Mouse (Mus musculus) natural killer cell, adult 2 months (primary cell): ENCODE data around the gene Slc22a18.
A peak's percentile ranks its signal among the peaks of the same experiment; 100 is the strongest.

Experiments
- DNase-seq, 2 experiments: peaks; one replicate each; pipeline ENCODE4 v3.0.0; 2022; ENCODE audit warnings: low spot score in 2 of 2

Slc22a18 gene

DNA sequence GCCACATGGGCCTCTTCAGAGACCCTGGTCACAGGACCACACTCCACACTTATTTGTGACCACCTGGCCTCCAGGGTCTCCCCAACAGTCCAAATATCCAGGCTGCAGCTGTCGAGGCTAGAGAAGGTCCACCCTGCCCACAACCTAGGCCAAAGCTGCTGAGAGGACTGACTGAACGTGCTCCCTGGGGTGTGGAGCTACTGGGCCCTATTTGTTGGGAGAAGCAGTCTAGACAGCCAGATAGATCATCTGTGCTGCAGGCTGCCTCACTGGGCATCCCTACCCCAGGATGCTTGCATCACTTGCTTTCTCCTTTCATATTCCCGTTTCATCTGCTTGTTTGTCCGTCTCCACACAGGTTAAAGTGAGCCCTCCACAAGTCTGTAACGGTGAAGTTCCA, 11.0 kb upstream of the Slc22a18 start:
- no peak for DNase-seq

DNA sequence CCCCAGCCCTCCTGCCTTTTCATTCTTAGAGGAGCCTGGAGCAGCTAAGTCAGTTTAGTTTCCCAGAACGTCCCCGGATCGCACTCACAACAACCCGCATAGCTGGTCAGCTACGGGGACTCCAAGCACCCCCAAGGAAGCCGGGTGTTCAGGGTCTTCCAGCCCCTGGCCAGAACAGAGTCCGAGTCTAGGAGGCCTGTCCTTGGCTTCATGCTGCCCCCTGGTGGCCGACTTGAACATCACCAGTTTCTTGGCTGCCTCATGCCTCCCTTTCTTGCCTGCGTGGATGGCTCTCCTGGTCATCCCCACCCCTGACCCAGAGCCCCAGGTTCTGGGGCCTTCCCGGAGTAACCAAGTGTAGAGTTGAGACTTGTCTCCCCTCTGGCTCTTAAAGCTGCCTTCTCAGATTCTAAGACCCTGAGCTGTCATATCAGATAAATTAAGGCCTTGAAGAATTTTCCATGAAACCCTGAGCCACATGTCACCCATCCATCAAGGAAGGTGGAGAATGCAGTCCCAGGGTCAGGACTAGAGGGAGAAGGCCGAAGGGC, 9.6 kb upstream of the Slc22a18 start:
- peak; percentile 49 to 68 for DNase-seq

DNA sequence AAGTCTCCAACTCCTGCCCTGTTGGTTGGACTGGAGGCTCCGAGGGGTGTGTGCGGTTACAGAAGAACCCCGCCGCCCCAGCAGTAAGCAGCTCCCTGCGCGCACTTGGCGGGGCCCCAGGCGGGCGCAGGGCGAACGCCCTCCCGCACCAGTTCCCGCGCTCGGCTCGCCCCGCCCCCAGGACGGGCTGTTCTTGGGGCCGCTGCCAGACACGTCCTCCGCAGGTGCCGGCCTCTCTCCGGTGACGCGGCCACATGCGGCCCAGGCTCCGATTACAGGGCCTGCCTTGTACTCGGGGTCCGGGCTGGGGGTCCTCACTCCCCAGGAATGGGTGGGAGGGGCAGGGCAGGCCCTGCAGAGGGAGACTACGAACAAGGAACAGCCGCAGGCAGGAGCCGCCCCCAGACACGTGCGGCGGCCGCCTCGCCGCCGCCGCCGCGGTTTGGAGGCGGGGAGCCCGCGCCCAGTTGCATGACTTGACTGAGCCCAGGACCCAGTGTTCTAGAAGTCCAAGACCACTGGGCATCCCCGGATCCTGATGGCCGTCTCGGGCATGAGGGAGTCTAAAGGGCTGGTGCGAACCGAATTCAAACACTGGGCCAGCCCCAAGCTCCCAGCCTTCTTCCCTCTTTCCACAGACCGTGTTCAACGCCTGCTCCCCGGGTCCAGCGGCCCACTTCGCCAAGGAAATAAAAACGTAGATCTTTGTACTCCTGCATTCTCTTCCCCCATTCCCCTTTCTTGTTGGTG, 8.6 kb upstream of the Slc22a18 start:
- no peak for DNase-seq

DNA sequence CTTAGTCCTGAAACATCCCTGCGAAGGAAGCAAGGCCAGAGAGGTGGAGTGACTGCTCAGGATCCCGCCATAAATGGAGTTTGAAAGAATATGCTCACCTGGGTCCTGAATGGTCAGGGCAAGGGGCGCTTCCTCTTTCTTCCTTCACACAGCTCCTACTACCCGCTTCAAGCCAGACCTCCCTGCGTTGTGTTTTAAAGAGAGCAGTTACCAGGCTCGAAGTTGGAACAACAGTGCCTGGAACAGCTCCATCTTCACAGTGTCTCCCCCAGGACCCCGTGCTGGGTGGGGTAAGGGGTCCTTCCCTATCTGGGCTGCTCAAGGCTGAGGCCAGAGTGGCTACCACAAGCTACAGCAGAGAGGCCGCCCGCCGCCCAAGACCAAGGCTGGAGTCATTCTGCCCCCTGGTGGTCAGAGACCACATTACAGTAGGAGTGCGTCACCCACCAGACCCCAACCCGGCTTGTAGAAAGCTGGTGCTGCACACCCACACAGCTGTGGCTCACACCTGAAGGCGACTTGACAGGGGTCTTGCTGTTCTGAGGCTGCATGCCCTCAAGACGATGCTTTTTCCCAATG, 7.3 kb upstream of the Slc22a18 start:
- DNase-seq, result peak; percentile 56 to 75

DNA sequence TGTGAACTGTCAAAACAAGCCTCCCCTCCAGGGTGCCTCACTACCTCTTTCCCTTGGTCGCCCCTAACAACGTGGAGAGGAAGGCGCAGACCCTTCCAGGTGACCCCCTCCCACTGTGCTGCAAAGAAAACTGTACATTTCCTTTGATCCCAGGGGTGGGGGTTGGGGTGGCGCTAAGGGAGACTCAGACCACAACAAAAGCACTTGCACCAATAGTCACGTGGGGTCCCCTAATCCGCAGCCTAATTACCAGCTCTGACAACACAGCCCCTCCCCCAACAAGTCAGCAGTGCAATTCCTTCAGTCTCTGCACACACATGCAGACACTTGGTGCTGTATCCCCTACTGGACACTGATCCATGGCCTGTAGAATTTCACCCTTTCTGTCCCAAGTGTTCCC, 5.8 kb upstream of the Slc22a18 start:
- no peak for DNase-seq

DNA sequence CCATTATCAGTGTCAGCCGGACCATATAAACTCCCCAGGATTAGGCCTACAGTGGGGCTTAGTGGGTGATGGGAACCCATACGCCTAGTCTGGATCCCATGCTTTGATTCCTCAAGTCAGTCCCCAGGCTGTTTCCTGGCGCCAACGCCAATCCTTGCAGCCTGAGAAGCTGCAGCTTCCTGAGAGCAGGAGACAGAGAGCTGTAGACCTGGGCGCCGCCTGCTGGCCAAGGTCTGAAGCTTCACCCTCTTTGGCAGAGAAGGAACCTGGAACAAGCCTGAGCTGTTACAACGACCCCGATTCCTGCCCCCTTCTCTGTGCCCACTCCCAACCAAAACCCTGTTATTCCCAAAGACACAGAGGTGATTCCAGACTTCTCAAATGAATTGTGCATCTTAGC, 3.6 kb upstream of the Slc22a18 start:
- peak in 1 of 2 experiments; percentile 41 for DNase-seq

DNA sequence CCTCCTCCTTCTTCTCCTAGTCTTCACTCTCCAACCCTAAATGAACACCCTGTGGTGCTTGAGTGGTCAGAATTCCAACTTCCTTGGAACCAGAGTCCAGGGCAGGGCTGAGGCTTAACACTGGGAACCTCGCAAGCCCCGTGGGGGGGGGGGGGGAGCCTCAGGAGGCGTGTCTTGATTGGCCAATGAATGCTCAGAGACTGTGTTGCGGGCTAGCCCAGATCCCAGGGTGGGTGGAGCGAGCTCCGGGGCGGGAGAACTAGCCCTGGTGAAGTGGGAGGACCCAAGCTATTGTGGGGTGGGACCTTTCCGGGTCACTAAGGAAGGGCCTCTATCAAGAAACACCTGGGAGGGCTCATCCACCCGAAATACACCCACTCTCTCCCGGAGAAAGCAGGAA, 1.3 kb downstream of the Slc22a18 start:
- DNase-seq, result no peak

DNA sequence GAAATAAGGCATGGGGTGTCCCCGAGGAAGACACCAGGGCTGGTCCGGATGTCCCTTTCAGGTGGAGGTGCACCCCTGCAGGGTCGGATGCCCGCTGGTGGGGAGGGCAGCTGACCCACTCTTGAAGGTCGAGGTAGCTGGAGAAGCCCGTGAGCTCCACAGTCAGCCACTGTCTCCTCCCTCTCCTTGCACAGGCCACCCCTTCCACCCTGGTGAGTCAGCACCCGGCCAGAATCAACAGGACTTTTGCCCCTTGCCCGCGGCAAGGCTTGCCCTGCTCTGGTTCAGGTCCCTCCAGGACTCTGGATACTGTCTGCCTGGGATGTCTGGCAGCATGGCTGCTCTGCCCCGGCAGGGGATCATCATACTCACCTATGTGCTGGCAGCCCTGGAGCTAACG, 2.3 kb downstream of the Slc22a18 start:
- DNase-seq, result no peak

DNA sequence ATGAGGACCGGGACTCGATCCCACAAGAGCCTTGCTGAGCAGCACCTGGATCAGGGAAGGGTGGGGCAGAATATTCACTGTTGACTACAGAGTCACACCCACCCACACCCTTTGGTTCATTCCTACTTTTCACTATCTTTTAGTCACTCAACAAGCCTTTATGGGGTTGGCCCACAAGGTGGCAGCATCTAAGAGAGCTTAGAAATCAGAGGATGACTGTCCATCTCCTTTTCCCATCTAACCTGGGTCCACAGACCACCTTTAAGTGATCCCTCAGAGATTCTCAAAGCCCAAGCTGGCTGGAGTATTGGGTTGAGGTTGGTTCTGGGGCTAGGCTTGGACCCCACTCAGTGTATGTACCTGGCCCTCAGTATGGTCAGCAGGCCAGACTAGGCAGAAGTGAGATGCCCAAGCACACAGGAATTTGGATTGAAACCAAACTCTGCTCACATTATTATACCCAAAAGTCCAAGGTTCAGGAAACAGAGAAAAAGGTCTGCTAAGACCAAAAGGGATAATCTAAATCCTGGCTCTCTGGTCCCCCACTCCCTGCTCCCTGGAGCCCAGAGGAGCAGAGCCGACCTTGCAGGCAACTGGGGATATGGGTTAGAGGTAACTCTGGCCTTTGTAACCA, 3.3 kb downstream of the Slc22a18 start:
- DNase-seq, result no peak

DNA sequence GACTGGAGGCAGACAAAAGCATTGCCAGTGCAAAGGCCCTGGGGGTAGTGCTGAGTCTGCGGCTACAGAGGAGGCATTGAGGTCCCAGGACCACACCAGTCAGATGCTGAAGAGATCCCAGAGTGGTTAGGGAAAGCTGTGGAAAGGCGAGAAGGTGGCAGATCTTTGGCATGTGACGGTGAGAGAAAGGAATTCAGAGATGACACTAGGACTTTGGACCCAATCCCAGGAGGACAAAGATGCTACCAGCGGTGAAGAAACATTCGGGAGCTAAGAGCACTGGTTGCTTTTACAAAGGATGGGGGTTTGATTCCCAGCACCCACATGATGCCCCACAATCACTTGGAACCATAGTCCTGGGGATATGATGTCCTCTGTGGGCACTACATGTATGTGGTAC, 4.3 kb downstream of the Slc22a18 start:
- DNase-seq, result no peak

DNA sequence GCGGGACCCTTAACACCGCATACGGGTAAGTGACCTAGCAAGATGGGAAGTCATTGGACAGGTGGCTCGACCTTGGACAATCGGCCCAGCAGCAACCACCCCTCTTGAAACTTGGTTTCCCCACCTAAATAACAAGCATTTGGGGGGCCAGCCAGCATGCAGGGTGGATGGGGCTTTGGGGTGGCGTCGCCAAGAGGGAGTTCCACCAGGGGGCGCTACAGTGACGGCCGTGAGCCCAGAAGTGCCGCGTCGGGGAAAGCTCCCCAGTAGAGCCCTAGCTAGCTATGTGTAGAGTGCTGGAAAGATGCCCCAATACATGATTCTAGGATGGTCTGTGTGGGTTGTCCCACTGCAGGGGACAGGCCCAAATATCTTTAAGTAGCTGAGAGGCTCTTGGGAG, 7.0 kb downstream of the Slc22a18 start:
- peak in 1 of 2 experiments; percentile 53 for DNase-seq

DNA sequence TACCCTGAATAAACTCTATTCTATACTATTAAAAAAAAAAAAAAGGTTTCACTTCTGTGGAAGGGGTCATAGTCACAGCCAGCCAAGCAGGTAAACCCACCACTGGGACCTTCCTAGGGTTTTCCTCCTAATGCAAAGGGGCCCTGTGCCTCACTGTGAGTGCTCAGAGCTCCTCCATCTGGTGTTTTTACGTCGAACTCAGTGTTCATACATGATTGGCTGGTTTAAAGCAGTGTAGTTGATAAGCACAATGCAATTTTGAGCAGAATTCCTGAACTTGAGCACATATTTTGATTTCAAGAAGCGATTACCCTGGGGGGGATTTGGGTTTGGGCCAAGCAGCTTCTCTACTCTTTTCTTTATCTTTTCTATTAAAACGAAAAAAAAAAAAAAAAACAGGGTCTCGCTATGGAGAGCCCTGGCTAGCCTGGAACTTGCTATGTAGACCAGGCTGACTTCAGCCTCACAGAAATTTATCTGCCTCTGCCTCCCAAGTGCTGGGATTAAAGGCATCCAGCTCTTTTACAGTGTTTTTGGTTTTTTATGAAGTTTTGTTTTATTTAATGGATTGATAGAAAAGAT, 8.4 kb downstream of the Slc22a18 start:
- no peak for DNase-seq

DNA sequence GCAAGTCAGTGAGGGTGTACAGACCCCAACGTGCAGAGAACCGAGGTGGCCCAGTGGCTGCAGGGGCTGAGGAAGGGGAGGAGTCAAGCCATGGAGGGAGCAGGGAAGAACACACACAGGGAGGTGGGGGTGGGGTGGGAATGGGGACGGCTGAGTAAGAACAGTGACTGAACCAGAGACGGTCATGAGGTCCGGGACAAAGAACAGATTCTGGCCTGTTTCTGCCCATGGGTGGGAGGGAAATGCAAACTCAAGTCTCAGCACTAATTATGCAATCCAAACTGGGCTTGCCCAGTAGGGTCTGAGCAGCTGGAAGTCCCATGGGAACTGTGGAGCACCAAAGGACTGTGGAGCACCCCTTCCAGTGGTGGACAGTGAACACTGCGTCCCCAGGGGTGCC, 9.0 kb downstream of the Slc22a18 start:
- DNase-seq, result no peak

DNA sequence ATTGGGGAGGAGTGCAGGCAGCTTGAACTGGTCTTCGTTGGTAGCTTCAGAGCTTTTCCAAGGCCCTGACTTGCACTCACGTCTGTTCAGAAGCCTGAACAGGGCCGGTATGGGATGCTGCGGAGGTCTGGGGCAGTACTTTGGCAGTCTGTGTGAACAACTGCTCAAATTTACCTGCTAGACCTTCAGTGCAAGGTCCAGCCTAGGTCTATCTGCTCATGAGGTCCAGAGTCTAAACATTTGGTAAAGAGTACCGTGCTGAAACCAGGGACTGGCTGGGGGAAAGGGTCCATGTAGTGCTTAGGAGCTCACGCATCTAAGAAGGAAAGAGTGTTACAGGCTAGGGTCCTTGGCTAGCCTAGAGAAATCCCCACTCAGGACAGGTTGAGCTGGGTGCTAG, 16.2 kb downstream of the Slc22a18 start:
- DNase-seq, result no peak

DNA sequence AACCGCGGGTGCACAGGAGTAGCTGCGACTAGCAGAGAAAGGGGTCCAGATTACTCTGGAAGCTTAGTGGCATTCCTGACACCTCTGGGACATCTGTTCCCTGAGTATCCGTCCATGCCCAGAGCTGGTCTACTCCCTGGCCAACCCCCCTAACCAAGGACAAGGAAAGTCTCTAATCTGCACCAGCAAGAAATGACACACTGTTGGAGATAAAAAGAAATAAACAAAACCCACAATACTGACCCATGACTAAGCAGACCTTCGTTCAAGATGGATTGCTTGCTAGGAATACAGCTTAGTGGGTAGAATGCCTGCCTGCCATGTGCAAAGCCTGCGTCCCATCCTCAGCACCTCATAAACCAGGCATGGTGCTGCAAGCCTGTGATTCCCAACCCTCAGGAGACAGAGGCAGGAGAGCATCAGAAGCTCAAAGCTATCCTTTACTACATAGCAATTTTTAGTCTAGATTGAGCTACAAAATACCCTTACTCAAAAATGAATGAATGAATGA, 20.1 kb downstream of the Slc22a18 start:
- no peak for DNase-seq

DNA sequence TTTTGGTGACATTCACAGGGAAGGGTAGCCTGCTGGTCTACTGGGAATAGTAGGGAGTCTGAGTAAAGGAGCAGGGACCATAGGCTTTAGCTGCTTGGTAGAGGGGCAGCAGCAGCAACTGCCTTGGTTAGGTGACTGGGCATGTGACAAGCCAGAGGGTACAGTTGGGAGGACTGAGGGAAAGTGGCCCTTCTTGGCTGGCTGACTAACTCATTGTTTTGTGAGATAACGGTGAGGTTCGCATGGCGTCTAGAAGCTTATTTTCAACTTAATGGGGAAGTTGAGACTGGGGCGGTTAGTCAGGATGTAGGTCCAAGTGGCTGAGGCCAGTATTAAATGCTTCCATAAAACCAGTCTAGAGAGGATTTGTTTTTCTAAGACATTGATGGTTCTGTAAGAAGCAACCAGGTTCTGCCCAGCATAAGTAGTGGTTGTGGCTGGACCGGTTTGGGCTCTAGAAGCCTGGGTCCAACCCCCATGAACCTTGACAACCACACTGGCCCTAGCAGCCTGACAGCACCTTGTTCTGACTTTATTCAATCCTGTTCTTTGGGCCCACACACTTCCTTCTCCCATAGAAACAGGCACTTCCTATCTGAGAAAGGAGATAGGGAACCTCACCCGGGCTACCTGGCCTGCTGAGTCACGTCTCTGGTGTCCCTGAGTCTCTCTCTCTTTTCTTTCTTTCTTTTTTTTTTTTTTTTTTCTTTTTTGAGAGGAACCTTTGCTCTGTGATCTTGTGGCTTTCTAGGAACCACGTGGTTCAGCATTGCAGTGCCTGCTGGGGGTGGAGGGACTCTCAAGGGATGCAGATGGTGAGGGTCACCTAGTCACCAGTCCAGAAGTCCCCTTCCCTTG, 21.8 kb downstream of the Slc22a18 start:
- no peak for DNase-seq

DNA sequence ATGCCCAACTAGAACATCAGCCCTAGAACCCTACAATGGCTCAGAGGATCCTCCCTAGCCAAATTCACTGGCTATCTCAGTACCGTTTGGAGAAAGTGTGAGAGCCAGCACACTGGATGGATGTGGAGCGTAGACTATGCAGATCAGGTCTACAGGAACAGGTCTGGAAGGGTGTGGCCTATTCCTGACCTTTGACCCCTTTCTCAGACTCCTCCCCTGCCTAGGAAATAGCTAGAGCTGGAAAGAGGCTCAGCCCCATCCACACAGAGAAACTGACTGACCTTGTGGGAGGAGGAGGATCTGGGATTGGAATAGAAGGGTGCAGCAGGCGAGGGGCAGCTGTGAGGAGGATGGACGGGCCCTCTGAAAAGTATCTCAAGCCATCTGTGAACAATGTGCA, 25.0 kb downstream of the Slc22a18 start:
- no peak for DNase-seq

DNA sequence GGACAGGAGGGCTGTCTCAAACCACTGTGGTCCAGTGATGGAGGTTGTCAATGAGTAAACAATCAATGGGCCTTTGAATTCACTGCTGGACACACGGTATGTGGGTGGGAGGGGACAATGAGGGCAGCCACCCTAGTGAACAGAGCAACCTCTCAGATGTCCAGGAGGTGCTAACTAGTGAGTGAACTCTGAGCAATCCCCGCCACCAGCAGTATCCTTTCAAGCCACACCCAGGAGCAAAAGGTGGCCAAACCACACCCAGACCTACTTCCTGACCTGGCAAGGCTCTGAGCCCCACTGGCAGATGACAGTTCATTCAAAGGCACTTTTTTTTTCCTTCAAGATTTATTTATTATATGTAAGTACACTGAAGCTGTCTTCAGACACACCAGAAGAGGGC, 27.4 kb downstream of the Slc22a18 start:
- DNase-seq, result peak in 1 of 2 experiments; percentile 22

DNA sequence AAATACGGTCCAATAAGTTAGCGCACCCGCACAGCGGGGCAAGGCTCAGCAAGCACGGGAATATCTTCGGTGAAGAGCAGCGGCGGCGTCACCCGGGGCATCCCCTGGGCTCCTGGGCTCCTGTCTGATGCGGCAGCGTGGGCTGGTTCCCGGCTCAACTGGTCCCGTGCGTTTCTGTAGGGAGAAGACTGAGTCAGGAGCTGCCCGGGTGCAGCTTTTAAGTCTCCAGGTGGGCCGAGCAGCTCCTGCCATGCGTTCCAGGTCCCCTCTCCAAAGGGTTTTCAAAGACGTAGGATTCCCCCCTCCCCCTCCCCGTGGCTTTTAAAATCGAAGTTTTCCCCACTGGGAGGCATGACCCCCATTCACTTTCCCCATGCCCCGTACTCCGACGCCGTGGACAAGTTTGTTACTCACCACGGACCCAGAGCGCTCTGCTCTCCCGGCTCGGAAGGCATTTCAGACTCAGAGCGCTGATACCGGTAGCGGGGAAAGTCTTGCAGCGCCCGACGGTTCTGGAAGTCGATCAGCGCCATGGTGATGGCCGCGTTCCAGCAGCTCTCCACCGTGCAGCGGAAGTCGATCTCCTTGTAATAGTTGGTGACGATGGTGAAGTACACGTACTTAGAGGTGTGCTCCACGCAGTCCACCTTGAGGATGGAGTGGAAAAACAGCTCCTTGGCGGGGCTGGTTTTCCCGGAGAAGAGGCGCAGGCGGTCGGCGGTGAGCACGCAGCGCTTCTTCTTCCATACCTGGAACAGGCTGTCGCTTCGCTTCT, 28.3 kb downstream of the Slc22a18 start:
- DNase-seq, result no peak

DNA sequence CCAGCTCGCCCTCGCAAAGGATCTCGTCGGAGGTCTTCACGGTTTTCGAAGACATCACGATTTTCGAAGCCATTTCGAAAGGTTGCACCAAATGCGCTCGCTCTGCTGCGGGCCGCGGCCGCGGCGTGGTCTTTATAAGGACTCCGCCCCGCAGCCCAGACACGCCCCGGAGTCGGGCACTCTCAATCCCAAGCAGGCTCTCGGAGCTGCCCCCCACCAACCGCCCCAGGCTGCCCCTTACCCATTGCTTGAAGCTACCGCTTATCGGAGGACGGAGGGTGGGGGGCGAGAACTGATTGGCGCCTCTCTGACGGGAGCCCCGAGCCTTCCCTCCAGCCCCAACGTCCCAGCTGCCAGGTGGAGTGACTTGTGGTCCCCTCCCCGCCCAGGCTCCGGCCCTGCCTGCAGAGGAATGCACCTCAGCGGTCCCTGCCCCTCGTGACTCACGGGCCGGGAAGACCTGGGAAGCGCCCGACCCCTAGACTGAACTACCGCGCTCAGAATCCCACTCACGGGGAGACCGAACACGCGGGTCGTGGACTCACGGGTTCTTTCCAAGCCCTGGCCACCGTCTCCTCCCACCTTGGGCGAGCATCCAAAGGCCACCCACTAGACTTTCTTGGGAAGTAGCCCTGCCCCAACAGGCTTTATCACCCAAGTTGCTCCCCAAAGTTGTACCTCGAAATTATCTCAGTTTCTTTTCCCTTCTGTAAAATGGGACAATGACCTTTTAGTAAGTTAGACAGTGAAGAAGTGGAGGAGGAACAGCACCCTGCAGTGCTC, 29.1 kb downstream of the Slc22a18 start, which contains the start of gene Phlda2:
Gene Phlda2, minus strand, starts transcription at position 733 of the 783 bp plus-strand sequence.
- no peak for DNase-seq
